Mouse (Mus musculus): ENCODE measurements around the gene Syngr4.
A peak's percentile ranks its signal among the peaks of the same experiment; 100 is the strongest.

Syngr4 gene

GRCm38 (mm10) chr7:45865925-45866910 lies 30.3 kb downstream of the Syngr4 start:
- peak; percentile 68 to 77 for DNase-seq

GRCm38 (mm10) chr7:45864435-45864834 lies 32.1 kb downstream of the Syngr4 start:
- no peak for DNase-seq

- no peak for DNase-seq
Observed at GRCm38 (mm10) chr7:45862804-45863203, 33.7 kb downstream of the Syngr4 start.

GRCm38 (mm10) chr7:45859008-45859407 lies 37.5 kb downstream of the Syngr4 start:
- DNase-seq, result no peak

- DNase-seq, result peak; percentile 69 to 72
Observed at GRCm38 (mm10) chr7:45856950-45857901, 39.3 kb downstream of the Syngr4 start.

- DNase-seq, result no peak
Observed at GRCm38 (mm10) chr7:45853089-45853488, 43.4 kb downstream of the Syngr4 start.

GRCm38 (mm10) chr7:45850661-45851060 lies 45.9 kb downstream of the Syngr4 start:
- DNase-seq, result no peak

GRCm38 (mm10) chr7:45848447-45849027 lies 48.0 kb downstream of the Syngr4 start:
- DNase-seq, result no peak

- no peak for DNase-seq
Observed at GRCm38 (mm10) chr7:45842950-45843744, 53.4 kb downstream of the Syngr4 start.
